In the genomic region with DNA sequence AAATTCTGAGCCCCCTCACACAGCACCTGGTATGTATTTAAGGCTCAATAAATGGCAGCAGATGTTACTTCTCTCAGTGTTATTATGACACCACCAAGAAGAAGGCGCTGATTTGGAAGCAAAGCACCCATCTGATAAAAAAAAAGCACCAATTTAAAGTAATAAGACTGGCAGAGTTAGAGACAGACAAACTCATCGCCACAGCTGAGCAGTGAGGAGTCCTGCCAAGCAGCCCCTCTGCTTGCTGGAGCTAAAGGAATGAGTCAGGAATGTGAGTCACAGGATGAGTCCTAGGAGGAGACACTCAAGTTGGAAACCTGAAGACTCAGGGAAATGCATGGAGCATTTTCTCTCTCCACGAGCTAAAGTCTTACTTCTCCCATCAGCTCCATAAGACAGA, we compare ENCODE assay signal across 13 mouse cellular contexts.
DNase-seq lines count a peak whose midpoint lies in the region; ATAC-seq lines count a peak whose summit lies in the region.
"Had no signal": no experiment of that assay in that cellular context is flagged by ENCODE, and none has a peak within 500 bp of the region (broad histone marks: within the 10 kb centered on the region; RNA-seq: fewer than 3 reads in every experiment).

No protein-coding gene starts in this region.

- no peaks in the 10 kb centered on the region for H3K36me3 ChIP-seq in midbrain, embryonic 13.5 days

- H3K9ac ChIP-seq in midbrain, embryonic 13.5 days (replicated peaks), result no peak overlapping the region

- ATAC-seq in midbrain, embryonic 13.5 days, result no peak
- ATAC-seq in CD4-positive, CD25-positive, alpha-beta regulatory T cell, adult 4 months, result no peak
- ATAC-seq: hindbrain, embryonic 16.5 days; midbrain, embryonic 16.5 days had no signal

- no peaks in the 10 kb centered on the region for H3K4me1 ChIP-seq in midbrain, embryonic 13.5 days (replicated peaks)

- no peaks in the 10 kb centered on the region for H3K27me3 ChIP-seq in midbrain, embryonic 13.5 days

- no peak overlapping the region for H3K4me3 ChIP-seq in midbrain, embryonic 13.5 days (replicated peaks)

- H3K9me3 ChIP-seq in midbrain, embryonic 13.5 days, result no peaks in the 10 kb centered on the region

- no peak overlapping the region for H3K27ac ChIP-seq in midbrain, embryonic 13.5 days
- H3K27ac ChIP-seq: kidney, postnatal 0 days had no signal

- H3K4me2 ChIP-seq in midbrain, embryonic 13.5 days (replicated peaks), result no peak overlapping the region

- 76% methylated on average over 3 of the region's 3 CpGs for WGBS in midbrain, embryonic 13.5 days

- intact Hi-C loops in left cerebral cortex, postnatal 4 days (cut with DNase I), result no loop called here
- intact Hi-C loops in left cerebral cortex, postnatal 10 days (cut with DNase I), result no loop called here
- intact Hi-C loops in heart, postnatal 14 days (cut with DNase I), result no loop called here

- DNase-seq in left cerebral cortex, adult 11 months (ENCODE audit: low spot score), result peak; percentile 57
- DNase-seq in left cerebral cortex, postnatal 4 days, result no peak
- DNase-seq in layer of hippocampus, adult 11-12 months (ENCODE audit: low spot score), result peak; percentile 54
- peak; percentile 35 to 48 for DNase-seq in left cerebral cortex, postnatal 10 days (ENCODE audit: extremely low spot score in 1 of 2, low spot score in 2 of 2)
- no peak for DNase-seq in kidney, postnatal 36 days
- DNase-seq in heart, postnatal 14 days, result no peak
- DNase-seq: lung, postnatal 14 days; thymus, postnatal 14 days had no signal

Comparison
In these comparisons a context has a peak if more than half of its experiments do, and no peak if none do; other contexts are left out.
1. DNase-seq: peak in left cerebral cortex, adult 11 months (single experiment), layer of hippocampus, adult 11-12 months (single experiment) and left cerebral cortex, postnatal 10 days (2 of 2); none in left cerebral cortex, postnatal 4 days (single experiment), kidney, postnatal 36 days (0 of 2) and heart, postnatal 14 days (0 of 2).